Mouse (Mus musculus) myocyte (in vitro differentiated cells): Measurements from ENCODE around the gene Mast4.

Source experiments
- CEBPB ChIP-seq: IDR thresholded peaks from 2 replicates; pipeline ENCODE4 v1.6.1; 2011; ENCODE audit warnings: mild to moderate bottlenecking, moderate library complexity; ENCODE audit not compliant: poor library complexity, insufficient read depth, severe bottlenecking
- E2F4 ChIP-seq: IDR thresholded peaks from one replicate; pipeline ENCODE4 v1.6.1; 2011; ENCODE audit warnings: mild to moderate bottlenecking, control low read depth, moderate library complexity; ENCODE audit not compliant: insufficient read depth
- MAX ChIP-seq: IDR thresholded peaks from one replicate; pipeline ENCODE4 v1.6.1; 2011; ENCODE audit warnings: low read depth, mild to moderate bottlenecking, control low read depth
- MYOD1 ChIP-seq, 3 experiments: IDR thresholded peaks; one replicate each; pipeline ENCODE4 v1.6.1; 2011; ENCODE audit warnings: control low read depth in 2 of 3, low read depth in 2 of 3, mild to moderate bottlenecking in 2 of 3, moderate library complexity in 1 of 3; ENCODE audit not compliant: insufficient read length in 2 of 3, control insufficient read depth in 1 of 3
- POLR2A ChIP-seq: IDR thresholded peaks from one replicate; pipeline ENCODE4 v1.6.1; 2011; ENCODE audit warnings: low read depth, mild to moderate bottlenecking, control low read depth, moderate library complexity; ENCODE audit not compliant: insufficient read length
- POLR2AphosphoS2 ChIP-seq: IDR thresholded peaks from one replicate; pipeline ENCODE4 v1.6.1; 2011; ENCODE audit warnings: low read depth, control low read depth; ENCODE audit not compliant: insufficient read length
- REST ChIP-seq: IDR thresholded peaks from one replicate; pipeline ENCODE4 v1.6.1; 2011; ENCODE audit warnings: mild to moderate bottlenecking, control low read depth, moderate library complexity; ENCODE audit not compliant: insufficient read depth, insufficient read length
- SRF ChIP-seq: IDR thresholded peaks from one replicate; pipeline ENCODE4 v1.6.1; 2011; ENCODE audit warnings: low read depth; ENCODE audit not compliant: control insufficient read depth, insufficient read length
- TCF12 ChIP-seq: IDR thresholded peaks from one replicate; pipeline ENCODE4 v1.6.1; 2011; ENCODE audit warnings: mild to moderate bottlenecking, control low read depth; ENCODE audit not compliant: poor library complexity, insufficient read depth, severe bottlenecking
- TCF3 ChIP-seq: IDR thresholded peaks from one replicate; pipeline ENCODE4 v1.6.1; 2011; ENCODE audit warnings: low read depth, control low read depth; ENCODE audit not compliant: insufficient read length
- USF1 ChIP-seq: IDR thresholded peaks from one replicate; pipeline ENCODE4 v1.6.1; 2011; ENCODE audit warnings: low read depth, mild to moderate bottlenecking, control low read depth, moderate library complexity

DNA sequence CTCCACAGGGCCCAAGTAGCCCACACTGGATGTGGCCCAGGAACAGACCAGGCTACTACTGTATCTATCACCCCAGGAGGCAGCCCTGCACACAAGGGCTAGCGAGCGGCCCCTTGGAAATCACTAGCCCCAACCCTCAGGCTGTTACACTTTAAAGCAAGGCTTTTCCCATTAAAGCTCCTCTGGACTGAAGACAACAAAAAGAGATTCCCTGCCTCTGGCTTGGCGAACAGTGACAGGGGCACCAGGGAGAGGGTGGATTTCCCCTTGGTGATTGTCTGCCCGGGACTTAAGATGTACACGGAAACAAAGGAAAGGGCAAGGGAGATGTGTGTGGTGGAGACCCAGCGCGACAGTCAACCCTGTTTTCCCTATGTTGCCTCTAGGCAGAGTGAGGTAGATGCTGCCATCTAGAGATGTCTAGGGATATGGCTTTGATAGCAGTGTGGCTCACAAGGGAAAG lies 213.6 kb downstream of the Mast4 start:
- TF ChIP-seq POLR2A (no peak), TCF12 (no peak), USF1 (no peak), MYOD1 (IDR thresholded peaks at IDR 0.05; ENCODE audit: control insufficient read depth in 1 of 3, insufficient read length in 2 of 3, low read depth in 2 of 3) (no peak), POLR2AphosphoS2 (no peak), CEBPB (no peak), REST (no peak), E2F4 (no peak), MAX (no peak), TCF3 (no peak), SRF (no peak)
